Mouse (Mus musculus): ENCODE data around the gene Milr1.

Milr1 gene

DNA sequence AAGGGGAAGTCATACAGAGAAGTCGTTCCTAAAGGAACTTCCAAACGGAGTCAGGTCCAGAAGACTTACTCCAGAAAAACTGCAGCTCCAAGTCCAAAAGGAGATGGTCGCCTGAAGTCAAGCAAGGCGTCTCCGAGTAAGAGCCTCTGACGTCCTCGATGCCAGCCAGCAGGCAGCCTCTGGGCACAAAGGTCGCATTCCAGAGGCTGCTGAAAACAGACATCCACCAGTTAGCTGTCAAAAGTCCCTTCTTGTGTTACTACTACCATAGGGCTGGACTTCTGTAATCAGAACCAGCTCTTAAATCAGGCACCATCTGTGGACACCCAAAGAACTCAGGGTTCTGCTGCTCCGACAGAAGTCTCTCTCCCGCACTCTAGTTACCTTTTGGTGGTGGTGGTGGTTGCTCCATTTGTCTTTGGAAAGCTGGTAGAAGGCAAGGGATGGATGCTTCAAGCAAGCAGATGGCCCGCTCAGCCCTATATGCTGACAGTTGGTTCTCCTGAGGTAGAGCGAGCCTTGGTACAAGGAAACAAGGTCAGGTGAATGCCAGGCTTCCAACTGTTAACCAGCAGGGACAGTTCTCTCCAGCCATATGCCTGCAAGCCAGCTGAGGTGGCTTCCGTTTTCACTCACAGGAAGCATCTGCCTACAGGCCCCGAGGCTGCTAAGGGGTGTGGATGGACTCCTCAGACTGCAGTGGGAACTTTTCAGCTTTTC is 63.7 kb downstream of the Milr1 start:
- no peak for DNase-seq

DNA sequence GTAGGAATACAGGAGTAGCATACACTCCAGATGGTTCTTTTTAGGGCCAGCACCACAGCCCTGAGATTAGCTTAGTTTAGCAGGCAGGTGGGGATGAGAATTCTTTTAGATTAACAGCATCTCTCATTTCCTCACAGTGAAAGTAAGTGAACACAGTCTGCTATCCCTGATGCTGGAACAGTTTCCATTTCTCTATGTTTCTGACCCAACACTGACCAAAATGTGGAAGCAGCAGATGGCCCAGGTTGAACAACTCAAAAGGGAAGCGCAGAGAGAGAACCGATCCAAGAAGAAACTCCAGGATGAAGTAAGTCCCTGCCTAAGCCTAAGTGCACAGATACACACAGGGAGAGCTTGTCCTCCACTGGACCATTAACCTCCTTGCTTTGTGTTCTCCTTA is 64.3 kb downstream of the Milr1 start:
- no peak for DNase-seq

DNA sequence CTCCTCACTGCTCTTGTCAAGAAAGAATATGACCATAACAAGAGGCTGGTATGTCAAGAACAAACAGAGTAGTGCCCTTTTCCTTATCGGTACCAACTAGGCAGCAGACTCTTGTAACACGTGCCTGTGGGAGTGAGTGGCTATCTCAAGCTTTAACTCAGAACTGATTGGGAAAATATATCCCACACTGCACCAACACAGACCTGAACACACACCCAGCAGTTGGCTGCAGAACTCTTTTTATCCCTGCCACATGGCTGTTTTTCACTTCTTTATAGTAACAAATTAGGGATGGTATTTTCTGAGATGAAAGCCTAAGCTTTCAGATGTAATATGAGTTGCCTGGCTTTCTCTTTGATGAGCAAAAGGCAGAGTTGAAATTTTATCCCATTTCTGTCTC is 64.7 kb downstream of the Milr1 start:
- DNase-seq = no peak

DNA sequence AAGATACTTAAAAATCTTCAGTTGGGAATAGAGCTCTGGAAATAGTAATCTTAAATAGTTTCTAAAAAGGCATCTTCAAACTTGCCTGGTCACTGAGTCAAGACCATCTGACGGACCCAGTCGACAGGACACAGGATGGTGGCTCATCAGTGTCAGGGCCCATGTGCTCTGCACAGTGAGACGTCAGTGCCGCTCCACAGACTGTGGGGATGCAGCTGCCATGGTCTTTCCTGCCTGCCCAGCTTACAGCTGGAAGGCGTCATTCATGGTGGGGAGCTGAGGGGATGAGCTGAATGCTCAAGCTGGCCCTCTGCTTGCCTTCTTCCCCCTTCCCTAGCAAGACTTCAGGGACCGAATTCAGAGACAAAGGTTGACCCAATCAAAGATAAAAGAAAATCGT is 65.3 kb downstream of the Milr1 start:
- DNase-seq = no peak

DNA sequence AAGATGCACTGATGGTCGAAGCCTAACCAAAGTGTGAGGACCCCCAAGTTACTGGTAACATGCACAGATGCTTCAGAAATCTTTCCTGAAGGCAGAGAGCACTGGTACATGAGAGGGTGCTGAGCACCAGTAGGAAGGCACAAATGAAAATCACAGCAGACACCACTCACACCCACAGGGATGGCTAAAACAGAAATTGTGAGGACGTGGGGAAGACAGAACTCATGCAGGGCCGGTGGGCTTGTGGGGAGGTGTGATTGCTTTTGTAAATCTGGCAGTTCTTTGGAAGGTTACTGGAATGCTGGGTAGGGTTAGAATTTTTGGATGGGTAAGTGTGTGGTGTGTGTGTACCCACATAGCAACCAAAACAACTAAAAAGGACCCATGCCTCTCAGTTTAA is 66.1 kb downstream of the Milr1 start:
- no peak for DNase-seq

DNA sequence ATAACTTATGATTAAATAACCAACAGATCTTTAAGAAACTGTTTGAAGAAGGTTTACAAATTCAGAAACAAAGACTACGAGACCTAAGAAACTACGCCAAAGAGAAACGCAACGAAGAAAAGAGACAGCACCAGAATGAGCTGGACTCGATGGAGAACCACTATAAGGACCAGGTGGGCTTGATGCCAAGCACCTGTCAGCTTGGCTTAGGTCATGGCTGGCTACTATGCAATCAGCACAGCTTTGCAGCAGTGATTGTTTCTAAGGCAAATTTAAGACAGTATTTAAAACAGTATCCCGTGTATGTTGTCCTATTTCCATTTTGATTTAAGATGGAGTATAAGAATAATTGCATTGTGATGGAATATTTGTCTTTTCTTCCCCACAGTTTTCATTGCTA is 66.8 kb downstream of the Milr1 start:
- DNase-seq = peak; percentile 31

DNA sequence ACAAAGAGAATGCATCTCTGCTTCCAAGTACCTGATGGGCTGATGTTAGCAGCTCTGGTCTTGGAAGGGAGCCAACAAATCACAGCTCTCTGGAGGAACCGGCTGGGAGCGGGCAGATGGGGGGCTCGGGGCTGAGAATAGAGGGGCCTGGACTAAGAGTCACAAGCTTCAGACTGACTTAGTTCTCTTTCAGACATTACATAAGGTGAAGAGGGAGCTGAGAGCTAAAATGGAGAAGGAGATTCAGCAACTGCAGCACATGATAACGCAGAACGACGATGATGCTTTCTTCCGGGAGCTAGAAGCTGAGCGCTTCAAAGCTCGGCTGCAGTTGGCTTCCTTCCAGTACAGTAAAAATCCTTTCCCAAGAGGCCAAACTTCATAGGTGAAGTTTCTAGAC is 67.3 kb downstream of the Milr1 start:
- peak; percentile 71 for DNase-seq
